Mouse (Mus musculus) ES-E14 (cell line): ENCODE data around the gene Rbfox3. TPM values are rescaled to one million over a fixed set of nuclear protein-coding genes. Genes with fewer than 3 reads are reported as not detected.

Source experiments
- DNase-seq: peaks from one replicate; pipeline ENCODE4 v3.0.0-alpha.2; 2013; ENCODE audit warnings: low read depth, low spot score
- H3K27ac ChIP-seq: 2 replicates; pipeline ENCODE4 v1.5.1; 2012; ENCODE audit warnings: low read depth, mild to moderate bottlenecking, low read length, moderate library complexity, mixed read lengths; ENCODE audit not compliant: poor library complexity, insufficient read depth, severe bottlenecking
- H3K36me3 ChIP-seq: 2 replicates; pipeline ENCODE4 v1.6.1; 2012; ENCODE audit warnings: mild to moderate bottlenecking, low read length, moderate library complexity, mixed read lengths; ENCODE audit not compliant: control insufficient read depth, poor library complexity, insufficient read depth, severe bottlenecking
- H3K4me1 ChIP-seq, 2 experiments: fragments of 150-350 bp in 1 of 2; sonication (generic) in 1 of 2; 2 replicates each; pipeline ENCODE4 v1.6.1; 2012; ENCODE audit warnings: low read length in 2 of 2, mild to moderate bottlenecking in 1 of 2, mixed read lengths in 1 of 2; ENCODE audit not compliant: control insufficient read depth in 2 of 2, insufficient read depth in 2 of 2, poor library complexity in 1 of 2
- H3K4me3 ChIP-seq, 2 experiments: fragments of 150-350 bp in 1 of 2; sonication (generic) in 1 of 2; 2 replicates each; pipeline ENCODE4 v1.5.1; 2012; ENCODE audit warnings: low read length in 2 of 2, low read depth in 1 of 2, mild to moderate bottlenecking in 1 of 2, mixed read lengths in 1 of 2; ENCODE audit not compliant: insufficient read depth in 1 of 2, poor library complexity in 1 of 2, severe bottlenecking in 1 of 2
- H3K9ac ChIP-seq: 2 replicates; pipeline ENCODE4 v1.6.1; 2012; ENCODE audit warnings: low read depth, mild to moderate bottlenecking, low read length, mixed read lengths; ENCODE audit not compliant: poor library complexity, insufficient read depth, severe bottlenecking
- H3K9me3 ChIP-seq: fragments of 150-350 bp; sonication (generic); 2 replicates; pipeline ENCODE4 v1.6.1; 2012; ENCODE audit warnings: low read depth, mild to moderate bottlenecking, low read length; ENCODE audit not compliant: control insufficient read depth, insufficient read depth
- CHD2 ChIP-seq: IDR thresholded peaks from 2 replicates; pipeline ENCODE4 v1.6.1; 2014; ENCODE audit warnings: mild to moderate bottlenecking, low read depth, low read length, inconsistent platforms
- HCFC1 ChIP-seq: IDR thresholded peaks from 2 replicates; pipeline ENCODE4 v1.6.1; 2012; ENCODE audit warnings: low read length, inconsistent platforms, borderline replicate concordance; ENCODE audit not compliant: insufficient read depth
- MAFK ChIP-seq: IDR thresholded peaks from 2 replicates; pipeline ENCODE4 v1.6.1; 2014; ENCODE audit warnings: mild to moderate bottlenecking, low read depth, low read length, inconsistent platforms; ENCODE audit not compliant: insufficient read depth
- ZC3H11A ChIP-seq: IDR thresholded peaks from 2 replicates; pipeline ENCODE4 v1.6.1; 2012; ENCODE audit warnings: low read depth, mild to moderate bottlenecking, inconsistent platforms, low read length, borderline replicate concordance
- ZNF384 ChIP-seq: IDR thresholded peaks from 2 replicates; pipeline ENCODE4 v1.6.1; 2012; ENCODE audit warnings: low read depth, low read length, inconsistent platforms
- in situ Hi-C, 2 experiments: fragments of 600-800 bp; cut with MboI; formaldehyde crosslinking; loops; one replicate each; pipeline ENCODE4 v1.15.1; 2025; ENCODE audit warnings: low sequenced_read_pairs in 2 of 2, inconsistent platforms in 1 of 2; ENCODE audit not compliant: unreplicated experiment in 2 of 2
- total RNA-seq: library from RNA; depleted of rRNA; stranded (reverse); fragments of 300-350 nt; gene quantifications from 2 replicates; pipeline ENCODE4 v1.2.3, GENCODE M21; 2012

Rbfox3 gene
- total RNA-seq, 1 experiment, result 0.45 TPM

GRCm38 (mm10) chr11:118728083-118728551 is 183.3 kb downstream of the Rbfox3 start:
- in situ Hi-C loops, result no loop called here
- DNase-seq, result no peak
- H3K27ac ChIP-seq, result no peak overlapping the region
- H3K4me1 ChIP-seq, result peaks cover 0 to 9% of the 10 kb centered on the region in 2 experiments; a peak in 3 of 4 replicates
- TF ChIP-seq HCFC1 (no peak), CHD2 (no peak), MAFK (no peak), ZNF384 (no peak), ZC3H11A (no peak)
- no peak overlapping the region for H3K9ac ChIP-seq
- no peaks in the 10 kb centered on the region for H3K36me3 ChIP-seq
- no peak overlapping the region for H3K4me3 ChIP-seq
- no peaks in the 10 kb centered on the region for H3K9me3 ChIP-seq

DNA sequence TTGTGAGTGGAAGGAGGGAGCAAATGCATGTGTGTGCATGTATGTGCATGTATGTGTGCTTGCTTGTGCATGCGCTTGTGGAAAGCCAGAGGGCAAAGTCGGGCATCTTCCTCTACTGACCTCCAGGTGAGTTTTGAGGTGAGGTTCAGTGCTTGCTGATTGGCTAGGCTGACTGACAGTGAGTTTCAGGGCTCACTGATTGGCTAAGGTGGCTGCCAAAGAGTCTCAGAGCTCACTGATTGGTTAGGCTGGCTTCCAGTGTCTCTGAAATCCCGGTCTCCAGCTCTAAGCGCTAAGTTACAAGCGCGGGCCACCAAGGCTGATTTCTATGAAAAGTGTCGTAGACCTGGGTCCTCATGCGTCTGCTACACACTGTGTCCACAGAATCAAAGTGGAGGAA is 185.0 kb downstream of the Rbfox3 start:
- no peak overlapping the region for H3K4me3 ChIP-seq
- H3K27ac ChIP-seq, result no peak overlapping the region
- no peaks in the 10 kb centered on the region for H3K36me3 ChIP-seq
- TF ChIP-seq ZNF384, result no peak
- no peak for TF ChIP-seq MAFK
- peak; percentile 88 for TF ChIP-seq CHD2
- no peak for TF ChIP-seq HCFC1
- no peak for TF ChIP-seq ZC3H11A
- H3K4me1 ChIP-seq, result peaks cover 0 to 9% of the 10 kb centered on the region in 2 experiments; a peak in 2 of 4 replicates
- DNase-seq, result no peak
- in situ Hi-C loops, result no loop called here
- no peak overlapping the region for H3K9ac ChIP-seq
- H3K9me3 ChIP-seq, result no peaks in the 10 kb centered on the region

DNA sequence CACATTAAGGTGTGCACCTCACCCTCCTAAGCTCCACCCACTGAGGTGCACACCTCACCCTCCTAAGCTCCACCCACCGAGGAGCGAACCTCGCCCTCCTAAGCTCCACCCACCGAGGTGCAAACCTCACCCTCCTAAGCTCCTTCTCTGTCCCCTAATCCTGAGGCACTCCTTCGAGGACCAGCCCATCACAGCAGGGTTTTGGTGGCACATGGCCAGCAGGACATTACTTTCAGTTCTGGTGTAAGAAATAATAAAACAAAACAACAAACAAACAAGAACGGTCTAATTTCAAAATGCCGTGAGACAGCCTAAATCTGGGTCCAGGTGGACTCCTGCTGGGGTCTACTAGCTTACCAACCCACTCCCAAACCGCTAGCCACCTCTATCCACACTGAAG is 187.0 kb downstream of the Rbfox3 start:
- Histone ChIP-seq H3K4me1 (peaks cover 0 to 9% of the 10 kb centered on the region in 2 experiments; a peak in 2 of 4 replicates), H3K4me3 (no peak overlapping the region), H3K36me3 (no peaks in the 10 kb centered on the region), H3K9me3 (no peaks in the 10 kb centered on the region), H3K27ac (no peak overlapping the region), H3K9ac (no peak overlapping the region)
- in situ Hi-C loops, result no loop called here
- no peak for TF ChIP-seq CHD2
- TF ChIP-seq MAFK, result no peak
- TF ChIP-seq HCFC1, result no peak
- TF ChIP-seq ZC3H11A, result no peak
- TF ChIP-seq ZNF384, result no peak
- no peak for DNase-seq

DNA sequence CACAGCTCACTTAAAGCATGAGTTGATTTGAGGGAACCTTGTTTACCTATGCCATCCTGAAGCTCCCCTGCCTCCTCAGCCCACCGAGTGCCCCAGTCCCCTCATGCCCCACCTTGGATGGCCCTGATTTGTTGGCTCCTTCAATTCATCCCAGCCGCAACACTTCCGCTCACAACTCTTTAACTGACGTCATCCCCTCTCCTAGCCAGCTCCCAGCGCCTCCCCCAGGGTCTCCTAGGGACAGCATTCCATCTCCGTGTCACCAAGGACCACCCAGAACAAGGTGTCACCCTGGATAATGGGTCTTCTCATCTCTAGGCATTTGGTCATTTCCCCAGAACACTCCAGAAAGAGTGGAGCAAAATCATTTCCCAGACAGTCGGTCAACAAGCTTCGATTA is 188.2 kb downstream of the Rbfox3 start:
- Histone ChIP-seq H3K27ac (no peak overlapping the region), H3K4me1 (peaks cover 0 to 4% of the 10 kb centered on the region in 2 experiments; a peak in 2 of 4 replicates), H3K36me3 (no peaks in the 10 kb centered on the region), H3K9me3 (no peaks in the 10 kb centered on the region), H3K4me3 (no peak overlapping the region), H3K9ac (no peak overlapping the region)
- DNase-seq, result no peak
- no peak for TF ChIP-seq HCFC1
- in situ Hi-C loops, result no loop called here

- no peaks in the 10 kb centered on the region for H3K9me3 ChIP-seq
- H3K27ac ChIP-seq, result no peak overlapping the region
- DNase-seq, result no peak
- no peak for TF ChIP-seq ZNF384
- no peak for TF ChIP-seq MAFK
- TF ChIP-seq HCFC1, result no peak
- TF ChIP-seq ZC3H11A, result no peak
- TF ChIP-seq CHD2, result no peak
- in situ Hi-C loops, result no loop called here
- H3K4me3 ChIP-seq, result peak overlapping the region in 1 of 2 experiments; percentile 33; a peak in 2 of 4 replicates
- H3K9ac ChIP-seq, result no peak overlapping the region
- no peaks in the 10 kb centered on the region for H3K36me3 ChIP-seq
- H3K4me1 ChIP-seq, result no peaks in the 10 kb centered on the region; a peak in 1 of 4 replicates
Observed at GRCm38 (mm10) chr11:118721898-118722297, 189.5 kb downstream of the Rbfox3 start.
